Mouse (Mus musculus) layer of hippocampus, adult 11-12 months (tissue): Measurements from ENCODE around the gene Kdm4c.
"Not testable (repeated sequence)": the region's sequence is repeated elsewhere in the genome, so short reads cannot be mapped to it uniquely, and the experiment has no call there.

Experiments
- DNase-seq: peaks from one replicate; pipeline ENCODE4 v3.0.0; 2022; ENCODE audit warnings: low spot score

The Kdm4c gene

GRCm38 (mm10) chr4:74312858-74313257 is 70.6 kb downstream of the Kdm4c start:
- no peak for DNase-seq

- DNase-seq = no peak
Observed at GRCm38 (mm10) chr4:74315388-74315787, 73.1 kb downstream of the Kdm4c start.

- no peak for DNase-seq
Observed at GRCm38 (mm10) chr4:74319313-74319712, 77.0 kb downstream of the Kdm4c start.

GRCm38 (mm10) chr4:74357479-74357878 is 115.2 kb downstream of the Kdm4c start:
- no peak for DNase-seq

DNA sequence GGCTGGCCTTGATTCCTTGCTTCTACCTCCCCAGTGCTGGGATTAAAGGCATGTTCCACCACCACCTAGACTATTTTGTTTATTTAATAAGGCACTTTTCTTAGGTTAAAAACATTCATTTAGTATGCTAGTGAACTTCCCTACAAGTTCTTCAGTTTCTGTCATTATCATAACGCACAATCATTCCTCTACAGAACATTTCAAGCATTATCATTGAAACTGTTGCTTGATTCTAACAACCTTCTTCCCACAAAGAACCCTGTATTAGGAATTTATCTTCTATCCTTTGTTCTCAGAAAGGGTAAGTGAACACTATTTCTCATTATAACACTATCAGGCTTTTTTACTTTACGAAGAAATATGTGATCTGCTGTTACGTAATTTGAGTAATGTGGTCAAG is 118.0 kb downstream of the Kdm4c start:
- DNase-seq = no peak

GRCm38 (mm10) chr4:74386583-74386982 is 144.3 kb downstream of the Kdm4c start:
- DNase-seq = no peak

GRCm38 (mm10) chr4:74393162-74393561 is 150.9 kb downstream of the Kdm4c start:
- DNase-seq = no peak

GRCm38 (mm10) chr4:74396562-74396961 is 154.3 kb downstream of the Kdm4c start:
- no peak for DNase-seq

DNA sequence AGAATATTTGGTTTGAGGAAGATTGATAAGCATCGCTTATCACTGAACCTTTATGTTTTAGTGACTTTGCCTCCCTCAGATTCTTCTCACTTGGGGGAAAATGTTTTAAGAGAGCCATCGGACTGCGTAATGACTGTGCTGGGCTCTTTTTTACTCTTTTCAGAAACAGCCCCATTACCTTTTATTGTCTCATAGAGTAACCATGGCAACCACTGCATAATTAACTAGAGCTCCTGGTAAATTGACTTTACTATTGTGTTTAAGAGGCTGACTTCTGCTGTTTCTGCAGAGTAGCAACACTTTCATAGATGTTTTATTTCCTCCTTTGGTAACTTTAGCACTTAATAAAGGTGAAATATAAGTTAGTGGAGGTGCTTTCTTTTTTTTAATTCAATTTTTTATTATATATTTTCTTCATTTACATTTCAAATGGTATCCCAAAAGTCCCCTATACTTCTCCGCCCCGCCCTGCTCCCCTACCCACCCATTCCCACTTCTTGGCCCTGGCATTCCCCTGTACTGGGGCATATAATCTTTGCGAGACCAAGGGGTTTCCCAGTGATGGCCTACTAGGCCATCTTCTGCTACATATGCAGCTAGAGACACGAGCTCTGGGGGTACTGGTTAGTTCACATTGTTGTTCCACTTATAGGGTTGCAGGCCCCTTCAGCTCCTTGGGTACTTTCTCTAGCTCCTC is 159.5 kb downstream of the Kdm4c start:
- not testable (repeated sequence) for DNase-seq

- DNase-seq = no peak
Observed at GRCm38 (mm10) chr4:74408731-74409130, 166.4 kb downstream of the Kdm4c start.

DNA sequence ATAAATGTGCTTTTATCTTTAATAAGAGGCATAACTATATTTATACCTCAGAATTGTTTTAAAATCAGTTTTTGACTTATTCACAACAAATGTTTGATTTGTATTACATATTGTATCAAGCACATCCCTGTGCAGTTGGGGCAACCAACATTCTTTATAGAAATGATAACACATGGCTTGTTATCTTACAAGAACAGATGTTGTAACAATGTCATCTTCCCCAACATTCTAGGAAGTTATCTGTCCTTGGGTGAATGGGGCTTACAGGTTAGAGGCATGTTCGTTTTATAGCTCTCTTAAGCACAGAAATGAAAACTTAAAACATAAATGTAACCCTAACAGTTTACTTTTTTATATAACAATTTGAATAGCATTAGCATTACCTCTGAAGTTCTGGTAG is 177.5 kb downstream of the Kdm4c start:
- DNase-seq = no peak
